26 mouse cellular contexts compared by ENCODE assay signal in genomic region chr19:48429263-48429662, GRCm38 (mm10).
DNase-seq lines count a peak whose midpoint lies in the region; ATAC-seq lines count a peak whose summit lies in the region.
"Had no signal": no experiment of that assay in that cellular context is flagged by ENCODE, and none has a peak within 500 bp of the region (broad histone marks: within the 10 kb centered on the region; RNA-seq: fewer than 3 reads in every experiment).

No protein-coding gene starts in this region.

- no peaks in the 10 kb centered on the region for H3K36me3 ChIP-seq in intestine, embryonic 15.5 days
- H3K36me3 ChIP-seq: embryonic facial prominence, embryonic 10.5 days; embryonic facial prominence, embryonic 15.5 days; heart, embryonic 15.5 days; limb, embryonic 12.5 days; lung, embryonic 15.5 days; neural tube, embryonic 12.5 days had no signal

- ATAC-seq in frontal cortex, adult (ENCODE audit: low TSS enrichment): peak; percentile 78; the same call in 1 of the 2 replicates
- ATAC-seq in intestine, embryonic 15.5 days: no peak
- ATAC-seq: activated CD4-positive, CD25-positive, alpha-beta regulatory T cell, adult 4 months had no signal

- intact Hi-C loops in gastrocnemius, postnatal 14 days (cut with DNase I; ENCODE audit: low total_unique reads): no loop called here

- no peaks in the 10 kb centered on the region for H3K9me3 ChIP-seq in intestine, embryonic 15.5 days
- H3K9me3 ChIP-seq: embryonic facial prominence, embryonic 10.5 days; embryonic facial prominence, embryonic 15.5 days; heart, embryonic 15.5 days; limb, embryonic 12.5 days; lung, embryonic 15.5 days; neural tube, embryonic 12.5 days had no signal

- no peak overlapping the region for H3K27ac ChIP-seq in intestine, embryonic 15.5 days
- H3K27ac ChIP-seq: embryonic facial prominence, embryonic 15.5 days; heart, embryonic 15.5 days; lung, embryonic 15.5 days; neural tube, embryonic 12.5 days had no signal

- no peak overlapping the region for H3K4me3 ChIP-seq in intestine, embryonic 15.5 days (replicated peaks)
- H3K4me3 ChIP-seq: embryonic facial prominence, embryonic 10.5 days; embryonic facial prominence, embryonic 15.5 days; heart, embryonic 15.5 days; limb, embryonic 12.5 days; lung, embryonic 15.5 days; neural tube, embryonic 12.5 days had no signal

- no peaks in the 10 kb centered on the region for H3K27me3 ChIP-seq in intestine, embryonic 15.5 days (replicated peaks)
- H3K27me3 ChIP-seq: embryonic facial prominence, embryonic 15.5 days; heart, embryonic 15.5 days; limb, embryonic 12.5 days; lung, embryonic 15.5 days; neural tube, embryonic 12.5 days had no signal

- no peaks in the 10 kb centered on the region for H3K4me1 ChIP-seq in intestine, embryonic 15.5 days (replicated peaks)
- H3K4me1 ChIP-seq: heart, embryonic 15.5 days; lung, embryonic 15.5 days; neural tube, embryonic 12.5 days had no signal

- 81% methylated on average over 4 of the region's 4 CpGs for WGBS in intestine, embryonic 15.5 days

- H3K9ac ChIP-seq in intestine, embryonic 15.5 days: no peak overlapping the region
- H3K9ac ChIP-seq: embryonic facial prominence, embryonic 15.5 days; heart, embryonic 15.5 days; limb, embryonic 12.5 days; lung, embryonic 15.5 days; neural tube, embryonic 12.5 days had no signal

- DNase-seq in frontal cortex, postnatal 25 days (ENCODE audit: low spot score in 2 of 2): no peak
- peak; percentile 49 for DNase-seq in brain, adult 2 months (ENCODE audit: low read depth, low spot score)
- DNase-seq in layer of hippocampus, adult 11-12 months (ENCODE audit: low spot score): peak; percentile 50
- peak; percentile 69 for DNase-seq in layer of hippocampus, adult 9-11 months
- DNase-seq in liver: no peak
- no peak for DNase-seq in gastrocnemius, postnatal 14 days
- DNase-seq: adrenal gland, adult 2 months; adrenal gland, postnatal 36 days; B cell, adult 2 months; cerebellum, adult 2 months; cerebellum, postnatal 14 days; gastrocnemius, postnatal 10 days; kidney, adult 2 months; kidney, postnatal 36 days; thymus, postnatal 4 days had no signal

- no peak overlapping the region for H3K4me2 ChIP-seq in intestine, embryonic 15.5 days (replicated peaks)
- H3K4me2 ChIP-seq: embryonic facial prominence, embryonic 15.5 days; heart, embryonic 15.5 days; liver, embryonic 11.5 days; lung, embryonic 15.5 days; midbrain, embryonic 11.5 days; neural tube, embryonic 12.5 days had no signal

Comparison
In these comparisons a context has a peak if more than half of its experiments do, and no peak if none do; other contexts are left out.
1. DNase-seq: peak in brain, adult 2 months (single experiment), layer of hippocampus, adult 11-12 months (single experiment) and layer of hippocampus, adult 9-11 months (single experiment); none in frontal cortex, postnatal 25 days (0 of 2), liver (single experiment) and gastrocnemius, postnatal 14 days (single experiment).